Mouse (Mus musculus) left cerebral cortex, adult 18-20 months (tissue): ENCODE measurements at regions not wholly inside any gene's neighbourhood (a gene's known extent, or its start where the extent isn't known, plus 50 kb on each side); places are given as distances from the start of the nearest gene placed in this dataset.
A peak's percentile ranks its signal among the peaks of the same experiment; 100 is the strongest.

Source experiments
- DNase-seq, 2 experiments: peaks; one replicate each; pipeline ENCODE4 v3.0.0; 2021 to 2022; ENCODE audit warnings: low spot score in 2 of 2, mixed read lengths in 1 of 2

- no peak for DNase-seq
These were observed 214.6 kb upstream of the Atp2b1 start for GRCm38 (mm10) chr10:98699579-98699978.

GRCm38 (mm10) chr10:98700407-98700806 lies 213.8 kb upstream of the Atp2b1 start:
- DNase-seq, result no peak

- DNase-seq, result no peak
These were observed 212.9 kb upstream of the Atp2b1 start for GRCm38 (mm10) chr10:98701285-98701684.

- DNase-seq, result no peak
These were observed 211.6 kb upstream of the Atp2b1 start for GRCm38 (mm10) chr10:98702470-98703215.

GRCm38 (mm10) chr10:98703642-98704293 lies 210.4 kb upstream of the Atp2b1 start:
- DNase-seq, result no peak

- no peak for DNase-seq
These were observed 209.6 kb upstream of the Atp2b1 start for GRCm38 (mm10) chr10:98704559-98704958.

- no peak for DNase-seq
These were observed 196.3 kb upstream of the Atp2b1 start for GRCm38 (mm10) chr10:98717856-98718255.

- DNase-seq, result no peak
These were observed 195.5 kb upstream of the Atp2b1 start for GRCm38 (mm10) chr10:98718706-98719105.

GRCm38 (mm10) chr10:98720256-98721005 lies 193.8 kb upstream of the Atp2b1 start:
- no peak for DNase-seq

GRCm38 (mm10) chr10:98725110-98725509 lies 189.1 kb upstream of the Atp2b1 start:
- no peak for DNase-seq

GRCm38 (mm10) chr10:98727130-98727529 lies 187.1 kb upstream of the Atp2b1 start:
- DNase-seq, result no peak

- no peak for DNase-seq
These were observed 185.7 kb upstream of the Atp2b1 start for GRCm38 (mm10) chr10:98728396-98729030.

- DNase-seq, result no peak
These were observed 180.1 kb upstream of the Atp2b1 start for GRCm38 (mm10) chr10:98733950-98734585.

- DNase-seq, result no peak
These were observed 173.6 kb upstream of the Atp2b1 start for GRCm38 (mm10) chr10:98740507-98741147.

- DNase-seq, result no peak
These were observed 172.8 kb upstream of the Atp2b1 start for GRCm38 (mm10) chr10:98741398-98741797.

- DNase-seq, result peak; percentile 57 to 62
These were observed 171.2 kb upstream of the Atp2b1 start for GRCm38 (mm10) chr10:98742822-98743605.

- DNase-seq, result no peak
These were observed 170.0 kb upstream of the Atp2b1 start for GRCm38 (mm10) chr10:98744246-98744645.

- no peak for DNase-seq
These were observed 169.5 kb upstream of the Atp2b1 start for GRCm38 (mm10) chr10:98744662-98745061.

GRCm38 (mm10) chr10:98745409-98745808 lies 168.8 kb upstream of the Atp2b1 start:
- no peak for DNase-seq

- DNase-seq, result no peak
These were observed 168.3 kb upstream of the Atp2b1 start for GRCm38 (mm10) chr10:98745861-98746260.
